Mouse (Mus musculus): ENCODE results near the gene Ap1g2. TPM values are rescaled to one million over a fixed set of nuclear protein-coding genes. Genes with fewer than 3 reads are reported as not detected.

Ap1g2 gene
- total RNA-seq, 2 experiments from 2014 or later, result 20.0 to 31.3 TPM

- peak; percentile 34 for DNase-seq
Observed at GRCm38 (mm10) chr14:55113975-55114645, 7.7 kb upstream of the Ap1g2 start.

DNA sequence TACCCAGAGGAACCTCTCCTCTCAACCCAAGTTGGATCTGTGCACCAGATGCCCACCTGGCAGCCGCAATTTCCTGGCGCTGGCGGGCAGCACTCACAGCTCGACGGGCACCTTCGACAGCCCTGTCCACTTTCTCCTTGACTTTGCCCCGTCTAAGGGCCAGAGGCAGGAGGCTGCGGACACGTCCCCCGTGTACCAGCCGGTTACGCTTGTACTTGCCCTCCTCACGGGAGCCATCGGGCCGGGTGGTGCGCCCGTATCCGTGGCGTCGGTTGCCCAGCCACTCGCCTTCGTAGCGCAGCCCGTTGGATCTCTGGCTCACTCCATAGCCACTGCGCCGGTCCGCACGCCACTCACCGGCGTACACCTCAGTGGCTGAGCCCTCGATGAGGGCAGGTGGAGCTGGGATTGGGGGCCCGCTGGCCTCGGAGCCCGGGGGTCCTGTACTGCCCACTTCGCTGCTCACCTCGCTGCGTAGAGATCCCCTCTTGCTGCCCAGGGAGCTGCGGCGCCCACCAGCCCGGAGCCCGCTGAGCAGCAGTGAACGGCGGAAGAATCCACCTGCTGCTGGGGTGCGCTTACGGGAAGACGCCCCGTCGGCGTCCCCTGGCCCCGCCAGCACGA lies 7.1 kb upstream of the Ap1g2 start:
- no peak for DNase-seq

DNA sequence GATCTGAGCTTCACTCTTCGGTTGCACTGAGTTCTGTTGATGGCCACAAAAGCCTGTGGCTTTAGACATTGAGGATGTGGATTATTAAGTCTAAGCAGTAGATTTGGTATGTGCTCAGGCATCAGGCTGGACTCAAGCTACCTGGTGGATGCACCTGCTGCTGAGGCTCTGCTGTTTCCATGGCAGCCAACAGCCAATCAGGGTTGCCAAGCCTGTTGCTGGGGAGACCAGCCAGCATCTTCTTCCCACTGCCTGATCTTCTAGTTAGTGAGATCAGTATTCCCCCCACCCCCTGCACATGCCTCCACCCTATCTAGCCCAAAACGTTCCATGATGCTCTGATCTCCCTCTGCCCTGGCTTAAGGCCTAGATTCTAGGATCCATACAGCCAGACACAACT lies 5.3 kb upstream of the Ap1g2 start:
- DNase-seq, result no peak

- no peak for DNase-seq
Observed at GRCm38 (mm10) chr14:55110076-55110475, 3.7 kb upstream of the Ap1g2 start.

DNA sequence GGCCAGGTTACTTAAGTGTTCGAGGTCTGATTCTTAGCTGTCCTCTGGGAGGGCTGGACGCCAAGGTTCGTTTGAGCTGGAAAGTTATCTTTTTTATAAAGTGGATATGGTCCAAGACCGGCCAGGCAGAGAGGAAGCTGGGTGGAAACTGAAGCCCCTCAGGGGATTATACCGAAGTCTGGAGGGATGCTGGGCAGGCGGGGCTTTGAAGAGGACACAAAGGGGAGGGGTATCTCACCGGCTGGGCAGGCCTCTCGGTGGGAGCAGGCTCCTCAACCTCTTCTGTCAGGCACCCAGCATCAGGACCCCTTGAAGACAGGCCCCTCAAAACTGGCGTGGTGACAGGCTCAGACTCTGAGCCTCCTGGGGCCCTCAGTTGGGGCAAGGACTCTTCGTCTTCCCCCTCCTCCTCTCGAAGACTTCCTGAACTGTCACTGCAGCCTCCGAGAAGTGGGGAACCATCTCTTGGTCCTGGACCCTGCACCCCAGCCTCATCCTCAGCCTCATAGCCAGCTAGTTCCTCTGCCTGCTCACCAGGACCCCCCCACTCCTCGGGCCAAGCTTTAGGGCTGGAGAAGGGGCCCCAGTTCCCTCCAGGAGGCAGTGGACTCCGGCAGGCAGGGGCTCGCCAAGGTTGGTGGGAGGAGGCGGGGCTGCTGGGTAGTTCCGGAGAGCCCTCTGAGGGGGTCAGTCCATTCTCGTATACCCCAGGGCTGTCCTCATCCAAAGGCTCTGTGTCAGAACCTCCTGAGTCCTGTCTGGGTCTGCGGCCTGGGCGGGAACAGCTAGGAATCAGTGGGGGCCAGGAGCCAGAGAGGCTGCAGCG lies 2.9 kb upstream of the Ap1g2 start:
- no peak for DNase-seq

DNA sequence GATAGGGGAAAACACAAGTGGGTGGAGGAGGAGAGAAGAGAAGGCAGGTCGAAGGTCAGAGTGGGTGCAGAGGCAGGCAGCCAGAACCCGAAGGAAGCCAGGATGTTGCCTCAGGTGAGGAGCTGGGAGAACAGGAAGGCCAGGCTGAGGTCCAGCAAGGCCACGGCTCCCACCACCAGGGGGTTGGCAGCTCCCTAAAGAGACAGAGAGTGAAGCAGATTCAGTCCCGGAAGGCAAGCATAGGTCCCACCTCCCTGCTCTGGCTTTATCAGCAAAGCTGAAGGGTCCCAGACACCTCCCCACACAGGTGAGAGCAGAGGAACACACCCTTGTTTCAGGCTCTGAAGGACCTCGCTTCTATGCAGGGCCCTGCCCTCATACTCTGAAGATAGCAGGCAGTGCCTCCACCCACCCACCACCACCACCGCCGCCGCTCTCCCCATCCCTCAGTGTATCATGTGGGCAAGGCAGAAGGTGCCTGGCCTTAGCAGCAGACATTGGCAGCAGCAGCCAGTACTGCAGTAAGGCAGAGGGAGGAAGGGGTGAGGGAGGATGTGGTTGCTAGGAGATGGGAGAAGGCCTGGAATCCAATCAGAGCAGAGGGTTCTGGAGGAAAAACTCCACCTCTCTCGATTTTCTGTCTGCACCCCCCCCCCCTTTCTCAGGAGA lies 1.9 kb upstream of the Ap1g2 start:
- peak; percentile 18 for DNase-seq

- no peak for DNase-seq
Observed at GRCm38 (mm10) chr14:55106990-55107389, 597 bp upstream of the Ap1g2 start.

- DNase-seq, result no peak
Observed at GRCm38 (mm10) chr14:55105386-55105785, 1.0 kb downstream of the Ap1g2 start.

GRCm38 (mm10) chr14:55104365-55104764 lies 2.0 kb downstream of the Ap1g2 start:
- DNase-seq, result no peak

GRCm38 (mm10) chr14:55102253-55102785 lies 4.1 kb downstream of the Ap1g2 start:
- DNase-seq, result no peak

DNA sequence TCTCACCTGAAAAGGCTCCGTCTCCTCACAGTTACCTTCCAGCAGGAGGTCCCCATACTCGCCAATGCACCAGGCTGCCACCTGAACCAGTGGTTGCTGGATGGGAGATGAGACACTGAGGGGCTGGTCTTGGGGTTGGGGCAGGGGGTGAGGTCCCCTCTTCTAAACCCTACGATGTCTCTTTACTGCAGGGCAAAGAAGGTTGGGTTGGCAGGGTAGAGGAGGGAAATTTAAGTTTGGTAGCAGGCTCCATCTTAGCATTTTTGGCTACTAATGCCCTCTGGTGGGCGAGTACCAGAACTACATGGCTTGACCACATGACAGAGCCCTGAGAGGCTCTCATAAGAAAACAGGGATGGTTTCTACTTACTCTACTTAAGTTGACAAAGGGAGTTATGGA lies 4.8 kb downstream of the Ap1g2 start:
- peak; percentile 65 for DNase-seq

DNA sequence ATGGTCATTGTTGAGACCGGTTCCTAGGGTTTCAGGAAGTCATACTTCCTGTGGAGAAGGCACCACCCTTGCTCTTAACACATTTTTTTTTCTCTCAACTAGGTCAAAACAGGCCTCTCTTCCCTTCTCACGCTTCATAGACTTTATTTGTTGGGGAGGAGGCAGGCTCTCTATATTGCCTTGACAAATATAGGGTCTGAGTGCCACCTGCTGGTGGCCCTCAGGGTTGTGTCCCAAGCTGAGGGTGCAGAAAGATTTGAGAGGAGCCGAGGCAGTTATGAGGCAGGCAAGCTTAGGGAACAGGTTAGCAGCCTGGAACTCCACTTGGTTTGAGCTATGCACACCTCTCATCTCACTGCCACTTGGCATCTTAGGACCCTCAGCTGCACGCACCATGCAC lies 8.3 kb downstream of the Ap1g2 start:
- no peak for DNase-seq

GRCm38 (mm10) chr14:55097646-55098045 lies 8.7 kb downstream of the Ap1g2 start:
- DNase-seq, result no peak

DNA sequence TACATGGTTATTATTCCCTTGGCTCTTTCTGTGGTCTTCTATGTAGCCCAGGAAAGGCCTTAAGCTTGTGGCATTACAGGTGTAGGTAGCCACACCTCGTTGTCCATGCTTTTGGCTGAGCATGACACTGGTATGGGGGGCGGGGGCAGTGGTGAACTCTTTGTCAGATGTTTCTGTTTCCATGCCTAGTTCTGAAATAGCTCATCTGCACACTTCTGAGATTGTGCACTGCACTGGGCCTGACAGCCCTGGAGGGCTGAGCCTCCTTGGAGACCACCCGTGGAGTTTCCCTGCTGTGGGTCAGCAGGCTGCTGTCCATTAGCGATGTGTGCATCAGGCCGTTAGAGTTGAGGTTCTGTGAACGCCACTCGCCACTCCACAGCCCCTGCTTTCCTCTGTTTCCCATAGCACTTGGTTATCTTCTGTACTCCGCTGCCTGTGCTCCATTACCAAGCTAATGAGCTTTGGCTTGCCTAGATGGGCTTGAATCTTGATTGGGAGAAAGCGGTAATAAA lies 9.8 kb downstream of the Ap1g2 start:
- DNase-seq, result no peak

GRCm38 (mm10) chr14:55095671-55096070 lies 10.7 kb downstream of the Ap1g2 start:
- DNase-seq, result no peak

DNA sequence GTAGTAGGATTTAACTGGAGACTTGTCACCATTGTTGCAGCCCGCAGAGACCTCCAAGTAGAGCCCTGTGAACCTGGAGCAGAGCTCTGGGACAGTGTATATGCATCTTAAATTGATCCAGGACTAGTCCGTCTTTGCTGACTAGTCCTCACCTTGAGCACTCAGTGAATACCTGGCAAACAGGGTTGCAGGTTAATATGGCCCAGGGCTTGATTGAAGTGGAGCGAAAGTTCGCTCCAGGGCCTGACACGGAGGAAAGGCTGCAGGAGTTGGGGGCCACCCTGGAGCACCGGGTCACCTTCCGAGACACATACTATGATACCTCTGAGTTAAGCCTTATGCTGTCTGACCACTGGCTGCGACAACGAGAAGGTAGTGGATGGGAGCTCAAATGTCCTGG lies 11.1 kb downstream of the Ap1g2 start:
- no peak for DNase-seq

DNA sequence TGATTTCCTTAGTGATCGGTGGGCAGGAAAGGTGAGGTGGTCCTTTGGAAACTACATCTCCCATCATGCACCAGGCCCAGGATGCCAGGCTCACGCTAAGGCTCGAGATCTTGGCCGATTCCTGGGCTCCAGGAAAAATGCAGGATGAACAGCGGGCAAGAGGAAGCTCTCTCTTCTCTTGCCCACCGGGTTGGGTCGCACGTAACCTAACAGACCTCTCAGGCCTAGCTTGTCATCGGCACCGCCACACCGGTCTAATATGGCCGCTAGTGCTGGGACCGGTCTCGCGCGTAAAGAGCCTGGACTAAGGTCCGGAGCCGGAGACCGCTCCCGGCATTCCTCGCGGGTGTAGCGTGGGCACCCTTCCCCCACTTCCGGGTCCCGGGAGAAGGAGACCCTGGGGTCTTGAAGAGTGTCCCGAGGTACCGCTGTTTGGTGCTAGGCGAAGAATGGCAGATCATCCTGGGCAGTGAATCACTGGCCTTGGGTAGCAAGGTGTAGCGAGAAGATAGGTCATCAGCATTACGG lies 11.6 kb downstream of the Ap1g2 start, which contains the start of gene Thtpa:
Gene Thtpa (plus strand): TSS at position 81 of the 528 bp plus-strand sequence.
- DNase-seq, result peak; percentile 87

- no peak for DNase-seq
Observed at GRCm38 (mm10) chr14:55093927-55094326, 12.5 kb downstream of the Ap1g2 start.

DNA sequence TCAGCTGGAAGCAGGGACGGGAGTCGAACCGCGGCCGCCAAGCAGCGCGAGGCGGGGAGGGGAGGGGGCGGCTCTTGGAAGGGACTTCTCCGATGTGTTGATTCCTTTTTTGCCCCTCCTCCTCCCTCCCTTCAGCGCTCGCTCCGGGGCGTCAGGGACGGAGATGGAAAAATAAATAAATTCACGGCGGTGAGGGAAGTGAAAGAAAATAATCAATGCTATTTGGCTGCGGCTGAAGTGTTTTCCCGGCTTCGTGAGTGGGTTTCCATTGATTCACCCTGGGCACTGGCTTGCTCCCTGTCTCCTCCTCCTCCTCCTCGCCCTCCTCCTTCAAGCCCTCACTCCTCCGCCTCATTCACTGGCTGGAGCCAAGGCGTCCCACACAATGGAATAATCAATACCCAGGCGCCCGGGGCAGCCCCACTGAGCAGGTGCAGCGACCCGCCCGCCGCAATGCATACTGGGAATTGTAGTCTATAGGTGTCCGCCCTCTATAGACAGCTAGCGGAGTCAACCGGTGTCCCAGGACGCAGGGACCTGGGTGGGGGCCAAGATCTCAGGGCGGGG lies 14.3 kb downstream of the Ap1g2 start, which contains the start of gene Zfhx2:
Gene Zfhx2 (minus strand): TSS at position 314 of the 567 bp plus-strand sequence.
- DNase-seq, result peak; percentile 95

DNA sequence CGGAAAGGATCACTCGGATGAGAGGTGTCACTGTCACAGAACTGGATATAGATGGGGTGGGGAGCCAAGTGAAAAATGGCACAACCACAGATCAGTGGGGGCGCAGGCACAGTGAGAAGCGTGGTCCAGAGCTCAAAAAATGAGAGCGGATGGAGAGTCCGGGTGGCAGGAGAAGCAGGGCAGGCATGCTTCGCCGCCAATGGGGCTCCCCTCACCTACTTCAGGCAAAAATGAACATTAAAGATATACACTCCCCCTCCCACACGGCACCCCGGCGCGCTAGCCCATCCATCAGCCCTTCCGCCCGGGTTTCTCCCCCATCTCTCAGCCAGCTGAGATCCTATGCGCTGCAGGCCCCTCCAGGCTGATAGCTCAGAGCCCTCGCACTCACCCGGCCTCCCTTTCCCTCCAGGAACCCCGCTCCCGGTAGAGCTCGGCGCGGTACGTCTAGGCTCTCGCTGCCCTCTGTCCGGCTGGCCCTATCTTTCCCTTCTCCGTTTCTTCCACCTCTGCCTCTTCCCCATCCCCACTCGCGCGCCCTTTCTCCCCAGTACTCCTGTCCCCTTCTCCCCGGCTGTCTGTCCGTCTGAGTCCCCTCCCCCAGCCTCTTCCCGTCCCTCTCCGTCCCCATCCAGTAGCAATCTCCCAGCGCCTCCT lies 15.1 kb downstream of the Ap1g2 start:
- DNase-seq, result no peak
